Mouse (Mus musculus): ENCODE measurements around the gene St6gal1.
"Not testable (repeated sequence)": the region's sequence is repeated elsewhere in the genome, so short reads cannot be mapped to it uniquely, and the experiment has no call there.

St6gal1 gene

DNA sequence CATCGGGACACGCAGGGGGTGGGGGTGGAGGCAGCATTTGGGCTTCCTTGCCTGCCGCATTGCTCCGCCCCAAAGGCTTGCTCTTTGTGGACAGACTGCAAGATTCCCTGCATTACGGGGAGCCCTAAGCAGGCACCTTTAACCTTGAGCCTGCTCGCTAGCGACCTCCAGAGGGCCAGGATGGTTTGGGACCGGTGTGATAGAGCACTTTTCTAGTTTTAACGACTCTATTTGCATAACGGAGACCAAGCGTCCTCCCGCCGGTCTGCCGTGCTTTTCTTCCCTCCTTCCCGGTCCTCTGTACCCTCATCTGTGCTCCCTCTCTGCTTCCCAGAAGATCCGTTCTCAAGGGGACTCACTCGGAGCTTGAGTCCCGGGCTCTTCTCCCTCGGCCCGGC is at the start of gene St6gal1:
TSS of gene St6gal1 (plus strand) at position 70 of the 398 bp plus-strand sequence.
- peak; percentile 91 for DNase-seq (ENCODE audit: extremely low spot score)

DNA sequence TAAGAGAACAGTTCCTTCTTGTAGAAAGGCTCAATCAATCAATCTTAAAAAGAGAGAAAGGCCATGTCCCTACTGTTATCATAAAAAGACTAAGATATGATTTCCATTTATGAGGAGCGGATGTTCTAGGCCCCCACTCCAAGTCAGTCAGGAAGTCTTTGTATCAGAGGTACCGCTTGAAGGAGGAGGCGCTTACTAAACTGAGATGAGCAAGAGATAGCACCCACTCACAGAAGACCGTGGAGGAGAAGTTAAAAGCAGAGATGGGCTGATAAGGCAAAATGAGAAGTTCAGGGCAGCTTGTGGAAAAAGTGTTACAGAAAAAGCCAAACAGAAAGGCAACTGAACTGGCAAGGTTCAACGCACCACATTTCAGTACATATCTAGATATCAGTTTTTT is 49.7 kb upstream of the St6gal1 start:
- no peak for DNase-seq (ENCODE audit: extremely low spot score)

DNA sequence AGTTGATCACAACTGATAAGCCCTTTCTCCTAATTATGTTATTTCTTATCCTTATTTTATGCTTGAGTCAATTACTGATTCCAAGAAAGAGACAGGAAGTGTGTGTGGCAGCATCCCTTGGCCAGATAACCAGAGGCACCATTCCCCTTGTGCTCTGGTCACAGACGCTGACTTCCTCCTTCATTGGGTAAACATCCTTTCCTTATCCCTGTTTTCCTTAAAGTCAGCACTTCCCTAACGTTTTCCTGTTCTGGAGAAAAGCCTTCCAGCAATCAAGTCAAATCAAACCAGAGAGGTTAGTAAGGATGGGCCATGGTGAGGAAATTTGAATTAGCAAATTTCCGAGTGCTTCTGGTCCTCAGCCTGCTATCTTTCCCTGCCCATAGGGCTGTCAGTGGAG is 48.6 kb upstream of the St6gal1 start:
- DNase-seq (ENCODE audit: extremely low spot score), result no peak

DNA sequence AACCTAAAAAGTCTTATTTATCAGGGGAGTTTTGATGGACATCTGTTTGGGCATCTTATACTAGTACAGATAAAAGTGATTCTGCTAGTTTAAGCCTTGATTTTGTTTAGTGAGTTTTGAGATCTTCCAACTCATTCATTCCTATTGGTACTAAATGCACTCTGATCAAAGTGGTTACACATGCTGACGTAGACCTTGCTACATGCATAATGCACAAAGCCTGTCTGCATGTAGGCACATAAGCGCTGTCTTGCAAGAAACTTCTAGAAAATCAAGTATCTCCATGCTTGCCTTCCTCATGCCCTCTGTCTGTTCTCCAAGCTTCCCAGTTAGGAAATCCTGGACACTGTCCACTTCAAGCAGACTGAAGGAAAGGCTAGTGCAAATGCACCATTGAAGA is 46.7 kb upstream of the St6gal1 start:
- no peak for DNase-seq (ENCODE audit: extremely low spot score)

DNA sequence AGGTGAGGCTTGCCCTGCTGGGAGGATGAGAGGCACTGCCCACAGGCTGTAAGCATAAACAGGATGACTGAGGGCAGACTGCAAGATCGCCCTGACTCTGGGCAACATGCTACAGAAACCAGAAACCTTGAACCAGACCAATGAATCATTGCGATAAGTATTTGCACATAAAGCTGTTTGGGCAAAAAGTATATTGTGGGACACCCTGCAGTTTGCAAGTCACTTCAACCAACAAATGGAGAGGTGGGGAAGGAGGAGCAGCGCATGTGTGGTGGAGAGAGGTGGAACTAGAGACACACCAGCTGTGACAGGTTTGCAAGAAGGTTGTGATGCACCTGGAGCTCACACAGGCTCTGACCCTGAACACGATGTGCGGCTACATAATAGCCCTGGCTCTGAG is 45.7 kb upstream of the St6gal1 start:
- no peak for DNase-seq (ENCODE audit: extremely low spot score)

DNA sequence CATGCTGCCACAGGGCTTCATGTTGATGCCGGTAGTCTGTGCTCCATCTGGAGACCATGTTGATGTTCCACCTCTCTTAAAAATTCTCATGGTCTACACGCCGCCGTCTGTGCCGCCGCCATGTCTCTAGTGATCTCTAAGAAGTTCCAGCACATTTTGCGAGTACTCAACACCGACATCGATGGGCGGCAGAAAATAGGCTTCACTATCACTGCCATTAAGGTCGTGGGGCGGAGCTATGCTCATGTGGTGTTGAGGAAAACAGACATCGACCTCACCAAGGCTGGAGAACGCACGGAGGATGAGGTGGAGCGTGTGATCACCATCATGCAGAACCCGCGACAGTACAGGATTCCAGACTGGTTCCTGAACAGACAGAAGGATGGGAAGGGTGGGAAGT is 45.1 kb upstream of the St6gal1 start:
- not testable (repeated sequence) for DNase-seq (ENCODE audit: extremely low spot score)

DNA sequence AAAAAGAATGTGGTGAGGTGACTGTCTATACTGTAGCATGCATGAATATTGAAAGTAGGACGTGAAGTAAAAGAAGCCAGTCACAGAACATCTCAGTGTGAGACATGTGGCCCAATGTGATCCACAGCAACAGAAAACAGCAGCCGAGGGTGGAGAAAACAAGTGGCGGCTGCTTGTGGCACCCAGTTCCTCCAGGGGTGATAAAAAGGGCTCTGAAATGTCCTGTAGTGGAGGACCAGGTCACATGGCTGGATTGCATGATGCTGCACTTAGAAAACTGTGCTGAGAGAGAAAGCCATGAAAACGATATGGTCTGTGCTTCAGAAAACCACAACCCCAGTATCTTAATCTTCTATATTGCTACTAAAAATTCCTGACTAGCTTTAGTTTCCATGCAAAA is 43.5 kb upstream of the St6gal1 start:
- DNase-seq (ENCODE audit: extremely low spot score), result no peak

DNA sequence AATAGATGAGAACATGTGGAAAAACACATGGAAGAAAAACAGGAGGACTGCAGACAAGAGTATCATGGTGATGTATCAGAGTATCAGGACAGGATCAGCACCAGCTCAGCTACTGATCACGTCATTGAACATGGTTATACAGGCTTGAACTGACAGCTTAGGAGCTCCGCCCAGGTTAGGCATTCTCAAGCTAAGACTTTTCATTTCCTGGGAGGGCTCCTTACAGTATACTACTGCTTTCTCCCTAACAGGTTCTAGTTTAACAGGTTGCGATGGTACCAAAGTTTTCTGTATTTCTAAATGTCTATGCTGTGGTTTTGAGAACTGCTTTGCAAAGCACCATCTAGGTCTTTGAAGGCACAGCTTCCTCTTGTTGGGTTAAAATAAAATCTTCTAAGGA is 43.1 kb upstream of the St6gal1 start:
- no peak for DNase-seq (ENCODE audit: extremely low spot score)

DNA sequence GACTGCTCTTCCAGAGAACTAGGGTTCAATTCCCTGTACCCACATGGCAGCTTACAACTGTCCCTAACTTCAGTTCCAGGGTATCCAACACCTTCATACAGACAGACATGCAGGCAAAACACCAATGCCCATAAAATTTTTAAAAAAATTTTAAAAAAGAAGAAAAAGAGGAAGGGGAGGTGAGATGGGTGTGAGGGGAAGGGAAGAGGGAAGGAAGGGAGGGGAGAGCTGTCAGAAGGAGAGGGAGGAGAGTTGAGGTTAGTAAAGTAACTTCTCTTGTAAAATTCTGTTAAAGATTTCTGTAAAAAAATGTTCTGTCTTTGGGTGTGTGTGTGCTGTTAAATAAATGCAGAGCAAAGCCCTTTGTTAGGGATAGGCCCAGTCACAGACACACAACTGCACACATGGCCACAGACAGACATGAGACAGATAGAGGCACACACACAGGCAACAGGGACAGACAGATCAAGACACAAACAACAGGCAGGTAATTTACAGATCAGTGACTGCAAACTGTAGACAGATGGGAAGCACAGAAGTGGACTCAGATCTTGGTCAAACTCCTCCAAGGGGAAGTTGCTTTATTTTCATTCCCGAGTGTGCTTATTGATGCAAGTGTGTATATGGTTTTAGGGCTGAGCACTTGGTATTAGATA is 42.5 kb upstream of the St6gal1 start:
- no peak for DNase-seq (ENCODE audit: extremely low spot score)

DNA sequence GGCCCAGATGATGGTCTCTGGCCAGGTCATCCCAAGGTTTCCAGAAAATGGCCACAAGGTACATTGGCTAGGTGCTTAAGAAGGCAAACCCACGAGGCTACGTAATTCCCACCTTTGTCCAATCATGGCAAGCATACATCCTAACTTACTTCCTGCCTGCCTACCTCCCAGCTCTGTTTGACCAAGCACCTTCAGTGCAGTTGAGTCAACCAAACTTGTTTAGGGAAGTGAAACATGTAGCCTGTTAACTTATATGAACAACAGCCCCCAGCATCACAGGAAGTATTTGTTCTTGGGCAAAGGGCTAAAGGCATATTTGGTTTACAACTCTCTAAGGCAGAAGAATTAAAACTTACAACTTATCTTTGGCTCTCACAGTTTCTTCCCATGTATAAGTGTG is 38.7 kb upstream of the St6gal1 start:
- DNase-seq (ENCODE audit: extremely low spot score), result no peak

DNA sequence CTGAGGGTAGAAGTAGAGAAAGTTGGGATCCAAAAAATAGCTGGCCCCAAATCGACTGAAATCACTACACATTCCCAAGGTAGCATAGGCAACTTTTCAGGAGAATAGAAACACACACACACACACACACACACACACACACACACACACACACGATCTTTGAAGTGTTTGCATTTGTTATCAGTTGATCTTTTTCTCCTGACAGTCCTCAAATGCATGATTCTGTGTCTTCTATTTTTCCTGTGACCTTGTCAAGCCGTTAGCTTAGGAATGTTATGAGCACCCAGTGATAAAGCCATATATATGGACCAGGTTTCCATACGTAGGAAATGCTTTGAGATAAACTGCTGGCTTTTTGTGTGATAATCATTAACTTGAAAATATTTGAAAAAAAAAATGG is 38.1 kb upstream of the St6gal1 start:
- DNase-seq (ENCODE audit: extremely low spot score), result no peak

DNA sequence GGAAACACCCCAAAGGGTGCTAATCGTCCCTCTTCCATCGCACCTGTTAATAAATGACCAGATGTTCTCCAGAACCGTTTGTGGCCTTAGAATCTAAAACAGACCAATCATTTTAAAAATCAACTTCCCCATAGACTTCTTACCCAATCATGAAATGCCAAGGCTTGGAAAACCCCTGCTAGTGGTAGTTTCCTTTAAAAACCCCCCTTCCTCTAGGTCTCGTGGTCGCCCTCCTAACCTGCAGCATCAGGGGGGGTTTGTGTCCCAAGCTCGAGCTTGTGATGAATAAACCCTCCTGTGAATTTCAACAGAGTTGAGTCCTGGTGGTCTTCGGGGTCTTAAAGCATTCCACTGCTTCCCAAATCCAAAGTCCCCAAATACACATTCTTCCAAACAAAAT is 36.6 kb upstream of the St6gal1 start:
- no peak for DNase-seq (ENCODE audit: extremely low spot score)

DNA sequence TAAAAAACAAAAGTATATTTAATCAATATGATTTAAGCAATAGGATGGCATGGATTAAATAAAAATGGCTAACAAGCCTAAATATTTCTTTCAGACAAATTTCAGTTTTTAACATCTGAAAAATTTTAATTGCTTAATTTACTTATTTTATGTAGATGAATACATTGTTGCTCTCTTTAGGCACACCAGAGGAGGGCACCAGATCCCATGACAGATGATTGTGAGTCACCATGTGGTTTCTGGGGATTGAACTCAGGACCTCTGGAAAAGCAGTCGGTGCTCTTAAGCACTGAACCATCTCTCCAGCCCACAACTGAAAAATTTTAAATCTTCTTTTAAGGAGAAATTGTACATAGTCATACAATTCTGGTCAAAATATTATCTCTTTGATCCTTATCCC is 34.9 kb upstream of the St6gal1 start:
- no peak for DNase-seq (ENCODE audit: extremely low spot score)

DNA sequence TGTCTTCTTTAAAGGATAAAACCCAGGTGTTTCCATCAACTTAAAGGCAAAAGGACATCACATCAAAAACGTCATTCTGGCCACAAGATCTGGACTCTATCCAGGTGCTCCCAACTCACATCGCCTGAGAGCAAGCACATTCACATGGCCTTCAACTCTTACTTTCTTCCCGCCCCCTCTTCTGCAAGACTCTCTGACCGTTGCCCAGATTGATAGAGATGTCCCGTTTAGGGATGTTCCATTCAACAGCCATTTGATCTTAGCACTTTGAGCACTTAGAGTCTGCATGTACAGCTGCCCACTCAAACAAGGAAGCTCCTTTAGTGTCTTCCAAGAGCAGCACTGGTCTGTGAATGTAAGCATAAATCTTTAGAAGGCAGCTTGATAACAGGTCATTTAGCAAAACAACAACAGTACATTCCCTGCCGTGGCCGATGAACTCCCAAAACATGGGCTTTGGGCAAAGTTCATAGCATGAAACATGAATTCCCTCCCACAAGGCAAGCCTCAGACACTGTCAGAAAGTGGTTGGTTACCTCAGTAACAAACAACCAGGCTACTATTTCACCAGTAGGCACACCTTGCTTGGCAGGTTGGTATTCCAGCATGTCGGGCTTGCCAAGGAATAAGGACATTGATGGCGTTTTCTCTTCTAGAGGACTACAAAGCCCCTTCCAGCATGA is 32.8 kb upstream of the St6gal1 start:
- DNase-seq (ENCODE audit: extremely low spot score), result no peak

DNA sequence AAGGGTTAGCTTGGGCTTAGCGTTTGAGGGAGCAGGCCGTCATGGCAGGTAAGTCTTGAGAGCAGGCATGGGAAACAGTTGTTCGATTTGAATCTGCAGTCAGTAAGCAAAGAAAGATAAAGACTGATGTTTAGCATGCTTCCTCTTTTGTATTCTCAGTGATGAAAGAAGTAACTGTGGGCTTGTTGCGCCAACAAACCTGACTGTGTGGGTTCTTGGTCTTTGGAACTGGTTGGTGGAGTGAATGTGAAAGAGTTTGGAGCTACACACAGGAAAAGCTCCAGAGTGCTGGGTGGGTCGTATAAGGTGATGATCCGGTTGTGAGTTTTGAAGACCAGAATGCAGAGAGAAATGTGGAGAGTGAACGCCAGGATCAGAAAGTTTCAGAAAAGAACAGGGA is 28.9 kb upstream of the St6gal1 start:
- DNase-seq (ENCODE audit: extremely low spot score), result no peak

DNA sequence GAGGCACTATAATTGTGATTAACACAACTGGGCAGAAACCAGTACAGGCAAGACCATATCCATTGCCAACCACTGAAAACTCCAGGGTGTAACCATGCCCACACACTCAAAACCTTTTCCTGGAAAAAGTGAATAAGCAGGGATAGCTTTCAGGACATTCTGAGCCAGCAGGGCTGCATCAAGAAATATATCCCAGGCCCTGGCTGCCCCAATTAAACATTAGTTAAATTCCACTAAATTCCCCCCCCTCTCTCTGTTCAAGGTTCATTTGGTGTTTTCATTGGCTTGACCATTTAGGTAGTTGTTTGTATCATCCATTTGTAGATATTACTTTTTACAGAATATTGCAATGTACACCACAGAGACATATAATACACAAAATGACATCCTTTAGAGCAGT is 28.2 kb upstream of the St6gal1 start:
- no peak for DNase-seq (ENCODE audit: extremely low spot score)

DNA sequence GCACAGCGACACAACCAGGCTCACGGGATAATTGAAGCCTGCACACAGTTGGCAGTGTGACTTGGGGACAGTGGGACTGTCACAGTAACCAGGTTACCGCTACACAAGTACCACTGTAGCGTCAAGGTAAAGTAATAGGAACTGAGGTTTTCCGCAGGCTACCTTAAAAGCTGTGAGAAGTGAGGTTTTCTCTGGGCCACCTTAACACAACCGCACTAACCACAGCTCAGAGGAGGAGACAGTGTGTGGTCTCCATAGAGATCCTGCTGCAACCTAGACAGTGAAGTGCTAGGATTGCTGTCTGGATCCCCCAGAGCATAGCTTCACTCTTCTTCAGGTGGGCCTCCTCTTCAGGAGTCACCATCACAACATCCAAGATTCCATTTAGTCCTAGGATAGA is 27.7 kb upstream of the St6gal1 start:
- no peak for DNase-seq (ENCODE audit: extremely low spot score)

DNA sequence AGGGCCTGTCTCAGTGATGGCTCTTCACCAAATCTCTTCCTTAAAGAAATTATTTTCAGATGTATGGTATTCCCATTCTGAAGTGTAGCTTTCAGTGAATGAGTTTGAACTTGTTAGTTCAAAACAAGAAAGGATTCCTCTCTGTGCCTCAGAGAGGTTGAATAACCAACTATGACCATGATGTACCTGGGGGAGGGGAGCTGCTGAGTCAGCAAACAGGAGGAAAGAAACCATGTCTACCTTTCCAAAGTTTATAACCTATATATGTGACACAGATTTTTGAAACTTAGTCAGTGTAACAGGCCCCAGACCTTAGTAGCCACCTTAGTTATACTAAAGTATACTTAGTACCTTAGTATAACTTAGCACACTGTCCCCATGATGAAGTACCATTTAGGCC is 23.0 kb upstream of the St6gal1 start:
- no peak for DNase-seq (ENCODE audit: extremely low spot score)

DNA sequence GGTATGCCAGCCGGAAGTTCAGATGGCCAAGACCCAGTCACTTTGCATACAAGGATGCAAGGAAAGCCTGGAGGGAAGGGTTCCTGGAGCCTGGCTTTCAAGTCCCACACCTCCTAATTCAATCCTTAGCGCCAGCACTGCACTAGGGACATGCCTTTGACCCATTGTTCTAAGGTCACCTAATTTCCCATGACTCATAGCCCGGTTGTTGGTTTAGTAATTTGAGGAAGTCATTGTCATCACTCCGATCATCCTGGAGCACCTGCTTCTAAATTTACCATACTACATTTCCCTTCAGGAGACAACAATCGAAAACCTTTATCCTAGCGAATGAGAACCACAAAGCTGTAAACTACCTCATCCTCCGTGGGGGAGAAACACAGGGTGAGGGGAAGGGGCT is 10.2 kb upstream of the St6gal1 start:
- DNase-seq (ENCODE audit: extremely low spot score), result no peak

DNA sequence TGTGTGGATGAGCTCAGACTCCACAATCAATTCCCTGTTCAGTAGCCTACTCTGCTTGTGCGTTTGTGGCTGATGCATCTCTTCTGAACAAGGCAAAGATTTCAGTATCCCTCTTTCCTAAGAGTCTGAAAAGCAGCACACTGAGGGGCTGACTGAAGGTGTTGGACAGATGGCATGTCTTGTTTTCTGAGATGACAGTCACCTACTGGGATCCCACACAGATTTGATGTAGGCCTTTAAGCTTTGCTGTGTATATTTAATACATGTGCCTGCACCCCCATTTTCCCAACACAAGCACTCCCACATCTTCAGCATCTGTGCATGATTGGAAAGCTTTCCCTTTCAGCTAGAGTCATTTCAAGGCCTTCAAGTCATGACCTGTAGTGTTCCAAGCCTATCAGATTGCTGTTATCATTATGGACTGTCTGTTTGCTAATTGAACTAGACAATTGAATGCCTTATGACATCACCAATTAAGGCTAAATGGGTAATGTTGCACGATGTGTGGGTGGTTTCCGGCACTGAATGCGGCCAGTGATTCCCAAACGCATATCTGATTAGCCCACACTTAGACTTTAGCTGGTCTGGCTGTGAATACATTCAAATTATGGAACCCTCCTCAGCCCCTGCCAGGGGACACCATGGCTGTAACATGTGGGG is 9.2 kb upstream of the St6gal1 start:
- DNase-seq (ENCODE audit: extremely low spot score), result no peak

DNA sequence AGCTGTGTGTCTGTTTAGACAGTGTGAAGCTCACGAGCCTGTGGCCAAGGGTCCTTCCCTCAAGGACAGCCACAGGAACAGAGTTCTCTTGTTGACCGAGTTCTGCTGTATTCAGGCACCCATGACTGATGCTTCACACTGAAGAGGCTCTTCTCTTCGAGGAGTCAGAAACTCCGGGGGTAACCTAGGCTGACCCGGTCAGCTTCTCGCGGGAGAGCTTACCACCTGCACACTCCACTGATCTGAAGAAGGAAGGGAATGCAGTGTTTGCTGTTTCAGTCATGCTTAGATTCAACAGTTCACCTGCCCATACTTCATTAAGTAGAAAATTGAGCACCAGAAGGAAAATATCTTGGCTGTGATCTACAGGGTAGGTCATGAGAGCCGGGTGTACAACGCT is 8.2 kb upstream of the St6gal1 start:
- no peak for DNase-seq (ENCODE audit: extremely low spot score)

DNA sequence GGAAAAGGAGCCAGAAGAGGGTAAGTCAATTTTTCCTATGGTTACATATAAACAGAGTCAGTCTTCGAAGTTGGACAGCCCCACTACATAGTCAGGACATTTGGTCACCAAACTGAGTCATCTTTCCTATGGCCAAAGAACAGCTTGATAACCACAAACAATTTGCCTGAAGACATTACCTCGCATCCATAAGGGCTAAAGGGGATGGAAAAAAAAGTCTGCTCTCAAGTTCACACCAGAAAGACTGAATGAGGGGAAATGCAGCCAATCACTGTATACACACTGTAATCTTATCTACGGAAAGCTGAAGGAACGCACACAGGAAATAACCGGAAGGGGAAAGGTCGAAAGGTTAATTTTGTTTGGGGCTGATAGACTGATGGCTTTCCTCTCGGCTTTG is 6.2 kb upstream of the St6gal1 start:
- no peak for DNase-seq (ENCODE audit: extremely low spot score)

DNA sequence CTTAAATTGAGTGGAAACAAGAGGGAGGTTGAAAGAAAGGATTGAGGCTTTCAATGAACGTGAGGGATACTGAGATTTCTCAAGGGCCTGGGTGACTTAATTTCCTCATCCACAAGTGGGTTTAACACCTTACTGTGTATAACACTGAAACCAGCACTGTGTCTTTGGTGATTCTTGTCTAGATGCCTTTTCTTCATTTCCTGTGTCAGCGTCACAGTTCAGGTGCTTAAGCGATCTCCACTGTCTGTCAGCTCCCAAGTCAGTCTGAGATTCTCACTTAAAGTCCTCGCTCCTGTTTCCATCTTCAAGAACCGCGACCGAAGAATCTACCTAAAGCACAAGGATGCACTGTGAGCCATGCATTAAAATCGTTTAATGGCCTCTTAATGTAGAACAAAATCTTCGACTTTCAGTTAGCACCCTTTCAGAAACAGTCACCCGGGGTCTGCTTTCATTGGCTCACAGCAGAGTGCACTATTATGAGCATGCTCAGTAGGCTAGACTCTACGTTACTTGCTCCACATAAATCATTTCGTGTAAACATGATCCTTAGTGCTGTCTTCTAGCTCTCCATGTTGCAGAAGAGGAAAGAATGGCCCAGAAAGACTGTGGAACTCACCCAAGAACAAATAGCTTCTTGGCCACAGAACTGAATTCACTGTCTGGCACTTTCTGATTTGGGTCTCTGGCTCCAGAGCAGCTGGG is 1.2 kb upstream of the St6gal1 start:
- no peak for DNase-seq (ENCODE audit: extremely low spot score)
